Mouse (Mus musculus) hindbrain, embryonic 13.5 days (tissue): ENCODE measurements around the gene Epb42. TPM values are rescaled to one million over a fixed set of nuclear protein-coding genes. Genes with fewer than 3 reads are reported as not detected.
"Not testable (repeated sequence)": the region's sequence is repeated elsewhere in the genome, so short reads cannot be mapped to it uniquely, and the experiment has no call there.

ENCODE experiments used
- ATAC-seq: fragments of 200-750 bp; cut with Nextera tagmentation; 2 replicates; pipeline ENCODE4 v1.8.0; 2017; ENCODE audit warnings: moderate TSS enrichment; ENCODE audit not compliant: low FRiP score
- H3K27ac ChIP-seq: fragments of 300-500 bp; sonication (generic); 2 replicates; pipeline ENCODE4 v1.5.1; 2015; ENCODE audit warnings: inconsistent platforms, mild to moderate bottlenecking, moderate library complexity
- H3K27me3 ChIP-seq: fragments of 300-500 bp; sonication (generic); 2 replicates; pipeline ENCODE4 v1.6.1; 2015; ENCODE audit warnings: mild to moderate bottlenecking, inconsistent platforms
- H3K36me3 ChIP-seq: fragments of 300-500 bp; sonication (generic); 2 replicates; pipeline ENCODE4 v1.6.1; 2015; ENCODE audit warnings: mild to moderate bottlenecking, inconsistent platforms
- H3K4me1 ChIP-seq: fragments of 300-500 bp; sonication (generic); replicated peaks from 2 replicates; pipeline ENCODE4 v1.6.1; 2015; ENCODE audit warnings: inconsistent platforms
- H3K4me2 ChIP-seq: fragments of 300-500 bp; sonication (generic); 2 replicates; pipeline ENCODE4 v1.6.1; 2015; ENCODE audit warnings: inconsistent platforms, mild to moderate bottlenecking, moderate library complexity
- H3K4me3 ChIP-seq: fragments of 300-500 bp; sonication (generic); 2 replicates; pipeline ENCODE4 v1.5.1; 2015; ENCODE audit warnings: mild to moderate bottlenecking, inconsistent platforms
- H3K9ac ChIP-seq: fragments of 300-500 bp; sonication (generic); 2 replicates; pipeline ENCODE4 v1.6.1; 2015; ENCODE audit warnings: mild to moderate bottlenecking, inconsistent platforms
- H3K9me3 ChIP-seq: fragments of 300-500 bp; sonication (generic); 2 replicates; pipeline ENCODE4 v1.6.1; 2016; ENCODE audit warnings: inconsistent platforms
- WGBS: fragments of 180-500 bp; shearing (Covaris S2); methylation state at CpG from one replicate; pipeline ENCODE4 v1.1.7; 2015; 5-methylcytosine and 5-hydroxymethylcytosine counted together
- microRNA-seq: library from miRNA; unstranded; fragments of <30 nt; microRNA quantifications from one replicate; pipeline ENCODE4, GENCODE M21; 2016
- polyA plus RNA-seq: library from polyadenylated mRNA; unstranded; fragments of >200 nt; fragmentation: Nextera tagmentation; extraction: Ambion mirVana; gene quantifications from 2 replicates; pipeline ENCODE4 v1.2.1, GENCODE M21; 2015

The Epb42 gene
- polyA plus RNA-seq, 1 experiment from 2014 or later, result 0.48 TPM

- no peak overlapping the region for H3K4me3 ChIP-seq
- 45% methylated on average over 4 of the region's 4 CpGs for WGBS
- H3K4me2 ChIP-seq, result peak overlapping the region; percentile 86
- no peaks in the 10 kb centered on the region for H3K9me3 ChIP-seq
- no peak overlapping the region for H3K9ac ChIP-seq
- ATAC-seq, result no peak
- peaks cover 15% of the 10 kb centered on the region for H3K4me1 ChIP-seq
- no peak overlapping the region for H3K27ac ChIP-seq
- 0 out of 2 replicates have a peak, but pooled peaks cover 3% of the 10 kb centered on the region for H3K27me3 ChIP-seq
- H3K36me3 ChIP-seq, result peaks cover 5% of the 10 kb centered on the region
These were observed 60.6 kb downstream of the Epb42 start for GRCm38 (mm10) chr2:120976308-120976707.

GRCm38 (mm10) chr2:120972964-120973363 is 63.9 kb downstream of the Epb42 start:
- no peak overlapping the region for H3K4me2 ChIP-seq

GRCm38 (mm10) chr2:120972257-120972656 is 64.6 kb downstream of the Epb42 start:
- H3K4me3 ChIP-seq, result not testable (repeated sequence)

More at GRCm38 (mm10) chr2:120972964-120973363, 63.9 kb downstream of the Epb42 start:
- Histone ChIP-seq H3K36me3 (no peaks in the 10 kb centered on the region), H3K27me3 (0 out of 2 replicates have a peak, but pooled peaks cover 3% of the 10 kb centered on the region), H3K27ac (no peak overlapping the region), H3K4me1 (peaks cover 31% of the 10 kb centered on the region), H3K9me3 (no peaks in the 10 kb centered on the region), H3K9ac (no peak overlapping the region), H3K4me3 (no peak overlapping the region)
- no peak for ATAC-seq
- 20% methylated on average over 5 of the region's 5 CpGs for WGBS

GRCm38 (mm10) chr2:120971766-120972165 is 65.1 kb downstream of the Epb42 start:
- Histone ChIP-seq H3K4me1 (peaks cover 34% of the 10 kb centered on the region), H3K4me3 (no peak overlapping the region), H3K36me3 (no peaks in the 10 kb centered on the region; the same call in 1 of the 2 replicates), H3K9ac (no peak overlapping the region), H3K4me2 (no peak overlapping the region), H3K27ac (no peak overlapping the region), H3K27me3 (0 out of 2 replicates have a peak, but pooled peaks cover 3% of the 10 kb centered on the region), H3K9me3 (no peaks in the 10 kb centered on the region)
- ATAC-seq, result no peak
- 88% methylated on average over 4 of the region's 4 CpGs for WGBS

More at GRCm38 (mm10) chr2:120972257-120972656, 64.6 kb downstream of the Epb42 start:
- H3K36me3 ChIP-seq, H3K27me3 ChIP-seq, H3K27ac ChIP-seq, H3K4me2 ChIP-seq, H3K9me3 ChIP-seq, ATAC-seq, H3K9ac ChIP-seq: not testable (repeated sequence)
- H3K4me1 ChIP-seq, result peaks cover 33% of the 10 kb centered on the region
- 97% methylated on average over 8 of the region's 8 CpGs for WGBS

GRCm38 (mm10) chr2:120970559-120971080 is 66.3 kb downstream of the Epb42 start, which contains the start of gene Ubr1:
Gene Ubr1 (minus strand): TSS chr2:120970715.
- WGBS, result under 1% methylated on average over 39 of the region's 39 CpGs
- Histone ChIP-seq H3K4me3 (peak within 1 kb of the TSS; percentile 79), H3K4me1 (peaks cover 34% of the 10 kb centered on the region), H3K9me3 (no peaks in the 10 kb centered on the region), H3K9ac (peak within 1 kb of the TSS; percentile 85), H3K27ac (peak within 1 kb of the TSS; percentile 90), H3K27me3 (0 out of 2 replicates have a peak, but pooled peaks cover 3% of the 10 kb centered on the region), H3K4me2 (peak within 1 kb of the TSS; percentile 77), H3K36me3 (no peaks in the 10 kb centered on the region; the same call in 1 of the 2 replicates)
- ATAC-seq, result peak; percentile 93

- peak; percentile 54 for ATAC-seq
- H3K4me2 ChIP-seq, result peak overlapping the region; percentile 77
- peaks cover 34% of the 10 kb centered on the region for H3K4me1 ChIP-seq
- under 1% methylated on average over 21 of the region's 23 CpGs for WGBS
- 0 out of 2 replicates have a peak, but pooled peaks cover 3% of the 10 kb centered on the region for H3K27me3 ChIP-seq
- H3K27ac ChIP-seq, result peak overlapping the region; percentile 90
- H3K9me3 ChIP-seq, result no peaks in the 10 kb centered on the region
- no peaks in the 10 kb centered on the region; the same call in 1 of the 2 replicates for H3K36me3 ChIP-seq
- peak overlapping the region; percentile 85 for H3K9ac ChIP-seq
- H3K4me3 ChIP-seq, result peak overlapping the region; percentile 79
These were observed 66.8 kb downstream of the Epb42 start for GRCm38 (mm10) chr2:120970045-120970539.

Small RNA genes within 50 kb of the gene (microRNA-seq; reads per million reads assigned to microRNA genes)
- gene Gm44325, result not detected

Other genes starting within 250 kb of the Epb42 start
- gene Cdan1, start 186.9 kb downstream of the Epb42 start, polyA plus RNA-seq, result 4.7 and 6.1 TPM in 2 replicates
- gene Ttbk2, start 186.5 kb downstream of the Epb42 start, polyA plus RNA-seq, result 10.7 and 12.3 TPM in 2 replicates
- 35.3 and 35.9 TPM in 2 replicates for gene Ubr1, start 66.4 kb downstream of the Epb42 start, polyA plus RNA-seq
- 9.6 and 11.1 TPM in 2 replicates for gene Tmem62, start 60.1 kb downstream of the Epb42 start, polyA plus RNA-seq
- 78.0 and 85.0 TPM in 2 replicates for gene Ccndbp1, start 28.7 kb downstream of the Epb42 start, polyA plus RNA-seq
- 0.09 TPM in 1 of 2 replicates, not detected in the other for gene Tgm5, start 48.8 kb upstream of the Epb42 start, polyA plus RNA-seq
- not detected in 2 replicates for gene Tgm7, start 72.7 kb upstream of the Epb42 start, polyA plus RNA-seq
- 32.0 and 33.0 TPM in 2 replicates for gene Adal, start 103.4 kb upstream of the Epb42 start, polyA plus RNA-seq
- 23.9 and 24.5 TPM in 2 replicates for gene Lcmt2, start 103.6 kb upstream of the Epb42 start, polyA plus RNA-seq
- gene Tubgcp4, start 133.6 kb upstream of the Epb42 start, polyA plus RNA-seq, result 55.4 and 56.3 TPM in 2 replicates
- 8.3 and 9.9 TPM in 2 replicates for gene Zscan29, start 134.1 kb upstream of the Epb42 start, polyA plus RNA-seq
- gene Trp53bp1, start 234.3 kb upstream of the Epb42 start, polyA plus RNA-seq, result 179 and 194 TPM in 2 replicates